Comparison of ENCODE assay signal across 8 mouse cellular contexts in the genomic region with DNA sequence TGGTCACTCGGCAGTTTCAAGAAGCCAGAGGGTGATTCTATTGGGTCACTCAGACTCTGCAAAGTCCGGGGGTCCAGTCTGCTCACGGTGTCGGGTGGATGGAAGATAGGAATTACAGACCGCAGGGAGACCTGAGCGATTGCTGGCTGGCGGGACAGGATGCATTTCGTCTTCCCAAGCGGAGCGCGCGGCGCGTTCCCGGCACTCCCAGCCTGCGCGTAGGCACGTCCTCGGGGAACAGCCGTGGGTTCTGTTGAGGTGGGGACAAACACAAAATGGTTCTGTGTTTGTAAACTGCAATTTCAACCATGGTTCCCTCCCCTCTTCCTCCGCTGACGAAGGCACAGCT. TPM values are rescaled to one million over a fixed set of nuclear protein-coding genes. Genes with fewer than 3 reads are reported as not detected.
DNase-seq lines count a peak whose midpoint lies in the region; ATAC-seq lines count a peak whose summit lies in the region.

No protein-coding gene starts in this region.

- peak; percentile 11 to 54 for DNase-seq in adrenal gland, adult (ENCODE audit: inconsistent age in 2 of 2, low spot score in 1 of 2)
- DNase-seq in adrenal gland, adult 18-20 months (ENCODE audit: low spot score in 2 of 2), result no peak
- DNase-seq in lung, postnatal 36 days, result no peak
- DNase-seq in limb, embryonic 10.5 days (ENCODE audit: low spot score), result peak; percentile 60

- no peaks in the 10 kb centered on the region for H3K36me3 ChIP-seq in lung, embryonic 15.5 days
- no peaks in the 10 kb centered on the region for H3K36me3 ChIP-seq in heart, embryonic 16.5 days (ENCODE audit: control insufficient read depth, insufficient read depth)
- no peaks in the 10 kb centered on the region for H3K36me3 ChIP-seq in limb, embryonic 10.5 days
- no peaks in the 10 kb centered on the region for H3K36me3 ChIP-seq in neural tube, embryonic 14.5 days (ENCODE audit: control insufficient read depth, insufficient read depth, low read length)

- peak overlapping the region; percentile 66 for H3K4me3 ChIP-seq in lung, embryonic 15.5 days
- H3K4me3 ChIP-seq in heart, embryonic 16.5 days (ENCODE audit: low read length), result peak overlapping the region; percentile 66
- peak overlapping the region; percentile 64 for H3K4me3 ChIP-seq in limb, embryonic 10.5 days
- H3K4me3 ChIP-seq in neural tube, embryonic 14.5 days (ENCODE audit: low read depth, low read length), result peak overlapping the region; percentile 49

- H3K4me2 ChIP-seq in lung, embryonic 15.5 days, result peak overlapping the region; percentile 99
- peak overlapping the region; percentile 99 for H3K4me2 ChIP-seq in heart, embryonic 16.5 days (ENCODE audit: low read depth, low read length)
- H3K4me2 ChIP-seq in neural tube, embryonic 14.5 days (ENCODE audit: low read depth, low read length), result peak overlapping the region; percentile 94

- H3K9ac ChIP-seq in lung, embryonic 15.5 days, result peak overlapping the region; percentile 19; the same call in 1 of the 2 replicates
- H3K9ac ChIP-seq in heart, embryonic 16.5 days (ENCODE audit: low read length), result peak overlapping the region; percentile 55
- H3K9ac ChIP-seq in neural tube, embryonic 14.5 days (replicated peaks; ENCODE audit: low read depth, low read length), result peak overlapping the region; percentile 60

- H3K27me3 ChIP-seq in lung, embryonic 15.5 days, result peaks cover 55% of the 10 kb centered on the region
- peaks cover 37% of the 10 kb centered on the region for H3K27me3 ChIP-seq in heart, embryonic 16.5 days (ENCODE audit: control insufficient read depth, insufficient read depth, low read length)
- H3K27me3 ChIP-seq in limb, embryonic 10.5 days (ENCODE audit: low read depth, poor library complexity, severe bottlenecking), result peaks cover 75% of the 10 kb centered on the region
- H3K27me3 ChIP-seq in neural tube, embryonic 14.5 days (ENCODE audit: control insufficient read depth, insufficient read depth, low read length), result peaks cover 23% of the 10 kb centered on the region

- WGBS in lung, embryonic 15.5 days, result 0% methylated on average over 22 of the region's 22 CpGs
- 1% methylated on average over 22 of the region's 22 CpGs for WGBS in heart, embryonic 16.5 days
- WGBS in limb, embryonic 10.5 days, result under 1% methylated on average over 22 of the region's 22 CpGs
- 0% methylated on average over 22 of the region's 22 CpGs for WGBS in neural tube, embryonic 14.5 days

- ATAC-seq in lung, embryonic 15.5 days (ENCODE audit: borderline replicate concordance, extremely low read depth, low FRiP score, low TSS enrichment), result no peak
- ATAC-seq in heart, embryonic 16.5 days (replicated peaks; ENCODE audit: extremely low read depth, insufficient read depth, low FRiP score), result no peak
- ATAC-seq in neural tube, embryonic 14.5 days (ENCODE audit: low read depth), result peak; percentile 45
- no peak for ATAC-seq in megakaryocyte-erythroid progenitor cell, adult 5-6 weeks (replicated peaks; ENCODE audit: low FRiP score, low TSS enrichment, poor library complexity, severe bottlenecking)

- no peak overlapping the region for H3K27ac ChIP-seq in lung, embryonic 15.5 days
- H3K27ac ChIP-seq in heart, embryonic 16.5 days (ENCODE audit: low read length), result no peak overlapping the region
- no peak overlapping the region for H3K27ac ChIP-seq in limb, embryonic 10.5 days
- no peak overlapping the region for H3K27ac ChIP-seq in neural tube, embryonic 14.5 days (ENCODE audit: low read depth, low read length)

- H3K4me1 ChIP-seq in lung, embryonic 15.5 days, result peaks cover 22% of the 10 kb centered on the region
- H3K4me1 ChIP-seq in heart, embryonic 16.5 days (ENCODE audit: control insufficient read depth, insufficient read depth, low read length), result peaks cover 14% of the 10 kb centered on the region
- H3K4me1 ChIP-seq in limb, embryonic 10.5 days, result peaks cover 32% of the 10 kb centered on the region
- H3K4me1 ChIP-seq in neural tube, embryonic 14.5 days (ENCODE audit: control insufficient read depth, insufficient read depth, low read length), result peaks cover 5% of the 10 kb centered on the region

- H3K9me3 ChIP-seq in lung, embryonic 15.5 days, result no peaks in the 10 kb centered on the region
- 0 out of 2 replicates have a peak, but pooled peaks cover 4% of the 10 kb centered on the region for H3K9me3 ChIP-seq in heart, embryonic 16.5 days (replicated peaks; ENCODE audit: control insufficient read depth, low read length)
- H3K9me3 ChIP-seq in limb, embryonic 10.5 days (replicated peaks), result no peaks in the 10 kb centered on the region
- no peaks in the 10 kb centered on the region for H3K9me3 ChIP-seq in neural tube, embryonic 14.5 days (ENCODE audit: control insufficient read depth, low read length)

RNA-seq across cellular contexts. Expression of a gene that starts 4.7 kb away (rescaled TPM):
- total RNA-seq in adrenal gland, adult 18-20 months (2021), result under 1 TPM; 0.33 to 0.54 TPM
- 1.4 and 2.0 TPM in 2 replicates for polyA plus RNA-seq in lung, embryonic 15.5 days (2015; fragmentation: Nextera tagmentation; extraction: Ambion mirVana)
- polyA plus RNA-seq in heart, embryonic 16.5 days (2015; fragmentation: Nextera tagmentation; extraction: Ambion mirVana), result 1.2 and 1.3 TPM in 2 replicates
- 0.95 and 1.1 TPM in 2 replicates for polyA plus RNA-seq in limb, embryonic 10.5 days (2016; fragmentation: Nextera tagmentation; extraction: Ambion mirVana)
- 5.7 and 9.1 TPM in 2 replicates for polyA plus RNA-seq in neural tube, embryonic 14.5 days (2014; fragmentation: Nextera tagmentation; extraction: Ambion mirVana)
- 0.07 TPM in 1 of 2 replicates, not detected in the other for total RNA-seq in megakaryocyte-erythroid progenitor cell, adult 5-6 weeks (2014; fragmentation: Nextera tagmentation)
- 0.19 TPM in 2 replicates for total RNA-seq in megakaryocyte-erythroid progenitor cell, adult 5-6 weeks (2017)

Comparison
In these comparisons a context has a peak if more than half of its experiments do, and no peak if none do; other contexts are left out.
1. DNase-seq: peak in adrenal gland, adult (2 of 2) and limb, embryonic 10.5 days (single experiment); none in adrenal gland, adult 18-20 months (0 of 2) and lung, postnatal 36 days (single experiment).
2. Peak in every context shown above with its lines, with median percentiles within 50 percentile points of each other: H3K4me2 ChIP-seq, H3K4me3 ChIP-seq and H3K9ac ChIP-seq.